Mouse (Mus musculus) G1E (cell line): Measurements from ENCODE around the gene Maml2. TPM values are rescaled to one million over a fixed set of nuclear protein-coding genes. Genes with fewer than 3 reads are reported as not detected.
A peak's percentile ranks its signal among the peaks of the same experiment; 100 is the strongest.

ENCODE experiments used
- ATAC-seq: 2 replicates; pipeline ENCODE4 v1.8.0; 2016; ENCODE audit warnings: mild to moderate bottlenecking; ENCODE audit not compliant: insufficient number of reproducible peaks, poor library complexity, low FRiP score, severe bottlenecking; ENCODE audit errors: extremely low read depth
- DNase-seq: peaks from one replicate; pipeline ENCODE4 v3.0.0; 2012; ENCODE audit warnings: low spot score
- H3K27me3 ChIP-seq: 2 replicates; pipeline ENCODE4 v1.6.1; 2012; ENCODE audit warnings: mild to moderate bottlenecking, low read length, inconsistent platforms; ENCODE audit not compliant: insufficient read depth
- H3K36me3 ChIP-seq: replicated peaks from 2 replicates; pipeline ENCODE3; 2012; ENCODE audit warnings: mild to moderate bottlenecking, inconsistent platforms
- H3K4me1 ChIP-seq: 2 replicates; pipeline ENCODE4 v1.6.1; 2012; ENCODE audit warnings: low read depth, low read length, inconsistent platforms, mixed read lengths; ENCODE audit not compliant: insufficient read depth
- H3K4me3 ChIP-seq: 2 replicates; pipeline ENCODE4 v1.5.1; 2012; ENCODE audit warnings: low read depth, mild to moderate bottlenecking, inconsistent platforms, low read length, moderate library complexity, mixed read lengths
- H3K9me3 ChIP-seq: replicated peaks from 2 replicates; pipeline ENCODE4 v1.6.1; 2012; ENCODE audit warnings: inconsistent platforms
- CTCF ChIP-seq: IDR thresholded peaks from 2 replicates; pipeline ENCODE4 v1.5.1; 2012; ENCODE audit warnings: low read depth, low read length, inconsistent platforms, mixed read lengths
- GATA1 ChIP-seq: IDR thresholded peaks from 2 replicates; pipeline ENCODE4 v1.6.1; 2012; ENCODE audit warnings: borderline replicate concordance, low read length, inconsistent platforms, mixed read lengths
- GATA2 ChIP-seq: IDR thresholded peaks from 2 replicates; pipeline ENCODE4 v1.6.1; 2012; ENCODE audit warnings: low read depth, low read length, inconsistent platforms, borderline replicate concordance
- POLR2AphosphoS5 ChIP-seq: IDR thresholded peaks from 2 replicates; pipeline ENCODE4 v1.6.1; 2012; ENCODE audit warnings: low read depth, low read length, inconsistent platforms; ENCODE audit not compliant: insufficient replicate concordance
- TAL1 ChIP-seq: conservative IDR thresholded peaks from 2 replicates; pipeline ENCODE4 v1.6.1; 2012; ENCODE audit warnings: low read depth, low read length, inconsistent platforms, mixed read lengths
- polyA plus RNA-seq: library from polyadenylated mRNA; stranded (reverse); fragments of >175 nt; gene quantifications from 2 replicates; pipeline ENCODE4 v1.2.3, GENCODE M21; 2012
- total RNA-seq, 2 experiments: library from RNA; stranded (forward) in 1 of 2; stranded (reverse) in 1 of 2; fragments of 200-1000 nt in 1 of 2; fragments of >200 nt in 1 of 2; fragmentation: Nextera tagmentation in 1 of 2; gene quantifications; 2 replicates each; pipeline ENCODE4 v1.2.3; 2014 to 2017

Maml2 gene
- total and polyA plus RNA-seq, 3 experiments, result 0.25 to 5.4 (median 1.3) TPM

- Histone ChIP-seq H3K4me3 (no peak overlapping the region), H3K4me1 (peaks cover 10% of the 10 kb centered on the region), H3K36me3 (no peaks in the 10 kb centered on the region), H3K27me3 (peaks cover under 1% of the 10 kb centered on the region; the same call in 1 of the 2 replicates), H3K9me3 (no peaks in the 10 kb centered on the region)
- TF ChIP-seq CTCF (no peak), TAL1 (no peak), GATA2 (no peak), POLR2AphosphoS5 (no peak), GATA1 (no peak)
- no peak for DNase-seq
- peak; percentile 67 for ATAC-seq
These were observed 225.3 kb downstream of the Maml2 start for GRCm38 (mm10) chr9:13523046-13523445.

GRCm38 (mm10) chr9:13525075-13525474 is 227.3 kb downstream of the Maml2 start:
- H3K4me1 ChIP-seq, result peaks cover 5% of the 10 kb centered on the region; the same call in 1 of the 2 replicates
- DNase-seq (no peak), ATAC-seq (no peak)
- TF ChIP-seq POLR2AphosphoS5 (no peak), TAL1 (no peak), GATA1 (no peak), GATA2 (no peak), CTCF (no peak)
- H3K27me3 ChIP-seq, result peaks cover 8% of the 10 kb centered on the region
- H3K36me3 ChIP-seq, result no peaks in the 10 kb centered on the region
- H3K9me3 ChIP-seq, result no peaks in the 10 kb centered on the region
- no peak overlapping the region for H3K4me3 ChIP-seq

- Histone ChIP-seq H3K4me1 (peaks cover 8% of the 10 kb centered on the region; the same call in 1 of the 2 replicates), H3K9me3 (no peaks in the 10 kb centered on the region), H3K27me3 (peaks cover 8% of the 10 kb centered on the region), H3K4me3 (no peak overlapping the region), H3K36me3 (no peaks in the 10 kb centered on the region)
- no peak for ATAC-seq
- TF ChIP-seq GATA2 (no peak), POLR2AphosphoS5 (no peak), GATA1 (no peak), TAL1 (no peak), CTCF (no peak)
- DNase-seq, result no peak
These were observed 228.0 kb downstream of the Maml2 start for GRCm38 (mm10) chr9:13525561-13526255.

GRCm38 (mm10) chr9:13530575-13530974 is 232.8 kb downstream of the Maml2 start:
- Histone ChIP-seq H3K4me1 (peaks cover 16% of the 10 kb centered on the region), H3K27me3 (peaks cover 16% of the 10 kb centered on the region), H3K4me3 (no peak overlapping the region), H3K36me3 (no peaks in the 10 kb centered on the region), H3K9me3 (no peaks in the 10 kb centered on the region)
- no peak for TF ChIP-seq POLR2AphosphoS5
- TF ChIP-seq CTCF, result no peak
- no peak for TF ChIP-seq TAL1
- TF ChIP-seq GATA1, result no peak
- no peak for TF ChIP-seq GATA2
- ATAC-seq (no peak), DNase-seq (no peak)

- Histone ChIP-seq H3K27me3 (peaks cover 14% of the 10 kb centered on the region), H3K9me3 (no peaks in the 10 kb centered on the region), H3K36me3 (no peaks in the 10 kb centered on the region), H3K4me1 (peaks cover 40% of the 10 kb centered on the region), H3K4me3 (no peak overlapping the region)
- TF ChIP-seq CTCF, result no peak
- no peak for TF ChIP-seq GATA1
- no peak for TF ChIP-seq TAL1
- no peak for DNase-seq
- ATAC-seq, result no peak
These were observed 235.4 kb downstream of the Maml2 start for GRCm38 (mm10) chr9:13533076-13533707.

GRCm38 (mm10) chr9:13535803-13536202 is 238.0 kb downstream of the Maml2 start:
- ATAC-seq, result no peak
- H3K4me3 ChIP-seq, result no peak overlapping the region

More at GRCm38 (mm10) chr9:13535803-13536202, 238.0 kb downstream of the Maml2 start:
- no peaks in the 10 kb centered on the region for H3K9me3 ChIP-seq
- no peak for DNase-seq
- H3K4me1 ChIP-seq, result peaks cover 62% of the 10 kb centered on the region
- H3K36me3 ChIP-seq, result no peaks in the 10 kb centered on the region
- TF ChIP-seq TAL1, result no peak
- TF ChIP-seq CTCF, result no peak
- no peak for TF ChIP-seq GATA1
- TF ChIP-seq GATA2, result no peak
- no peak for TF ChIP-seq POLR2AphosphoS5
- peaks cover 8% of the 10 kb centered on the region for H3K27me3 ChIP-seq
